Comparison of ENCODE assay signal across 8 mouse cellular contexts in the genomic region with DNA sequence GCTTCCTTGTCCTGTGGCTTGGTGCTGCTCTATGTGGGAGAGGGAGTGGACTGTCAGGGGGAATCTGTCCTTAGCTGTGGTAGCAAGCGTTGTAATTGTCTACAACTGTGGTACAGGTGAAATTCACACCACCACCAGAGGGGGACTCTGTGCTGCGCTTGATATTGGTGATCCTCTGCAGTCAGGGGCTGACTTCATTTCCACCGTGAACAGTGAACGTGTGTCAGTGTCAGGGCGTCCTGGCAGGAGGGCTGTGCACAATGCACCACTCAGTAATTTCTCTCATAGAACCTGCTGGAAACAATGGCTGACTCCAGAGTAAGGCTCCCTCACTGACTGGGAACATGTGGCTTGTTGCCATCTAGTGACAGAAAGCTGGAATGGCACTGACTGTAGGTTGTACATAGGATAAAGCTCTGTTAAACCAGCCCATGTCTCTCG.
DNase-seq lines count a peak whose midpoint lies in the region; ATAC-seq and TF ChIP-seq lines count a peak whose summit lies in the region.

No protein-coding gene starts in this region.

- TF ChIP-seq POLR2A in MEL (IDR thresholded peaks at IDR 0.05; ENCODE audit: control insufficient read depth in 1 of 2, insufficient read depth in 1 of 2, low read depth in 1 of 2, low read length in 2 of 2, poor library complexity in 1 of 2): no peak
- no peak for TF ChIP-seq POLR2A in brain, embryonic 14.5 days (IDR thresholded peaks at IDR 0.05; ENCODE audit: borderline replicate concordance, extremely low read depth, insufficient read depth, insufficient read length, poor library complexity, severe bottlenecking)

- no peak overlapping the region for H3K4me3 ChIP-seq in MEL (ENCODE audit: control insufficient read depth in 1 of 2, insufficient read depth in 1 of 2, low read depth in 2 of 2, low read length in 2 of 2)
- no peak overlapping the region for H3K4me3 ChIP-seq in forebrain, embryonic 10.5 days
- H3K4me3 ChIP-seq in hindbrain, postnatal 0 days (ENCODE audit: low read length): no peak overlapping the region

- no peaks in the 10 kb centered on the region for H3K4me1 ChIP-seq in MEL (ENCODE audit: control insufficient read depth in 1 of 2, insufficient read depth in 2 of 2, low read length in 2 of 2)
- no peaks in the 10 kb centered on the region for H3K4me1 ChIP-seq in forebrain, embryonic 10.5 days
- H3K4me1 ChIP-seq in hindbrain, postnatal 0 days (ENCODE audit: insufficient read depth, low read length): no peaks in the 10 kb centered on the region

- no peaks in the 10 kb centered on the region for H3K9me3 ChIP-seq in MEL (replicated peaks; ENCODE audit: insufficient read depth, low read length)
- H3K9me3 ChIP-seq in forebrain, embryonic 10.5 days: no peaks in the 10 kb centered on the region
- H3K9me3 ChIP-seq in hindbrain, postnatal 0 days (ENCODE audit: low read length): no peaks in the 10 kb centered on the region

- H3K79me2 ChIP-seq in MEL (ENCODE audit: control insufficient read depth, insufficient read depth, low read length, poor library complexity): no peaks in the 10 kb centered on the region

- no peaks in the 10 kb centered on the region for H3K27me3 ChIP-seq in MEL (ENCODE audit: control insufficient read depth in 1 of 2, insufficient read depth in 2 of 2, low read length in 2 of 2)
- no peaks in the 10 kb centered on the region; the same call in 1 of the 2 replicates for H3K27me3 ChIP-seq in forebrain, embryonic 10.5 days (ENCODE audit: poor library complexity, severe bottlenecking)
- H3K27me3 ChIP-seq in hindbrain, postnatal 0 days (ENCODE audit: insufficient read depth, low read length): no peaks in the 10 kb centered on the region

- no peak overlapping the region for H3K27ac ChIP-seq in MEL (ENCODE audit: control insufficient read depth, low read depth, low read length)
- no peak overlapping the region for H3K27ac ChIP-seq in forebrain, embryonic 10.5 days
- no peak overlapping the region; the same call in 1 of the 2 replicates for H3K27ac ChIP-seq in hindbrain, postnatal 0 days

- peak; percentile 28 for DNase-seq in MEL (ENCODE audit: low read depth, low spot score)
- DNase-seq in brain, embryonic 14.5 days (ENCODE audit: low read depth): peak; percentile 92
- peak; percentile 60 for DNase-seq in forebrain, embryonic 10.5 days (ENCODE audit: extremely low spot score, low spot score)
- DNase-seq in hindbrain, postnatal 0 days (ENCODE audit: low spot score): peak; percentile 91
- peak; percentile 29 to 38 for DNase-seq in layer of hippocampus, postnatal 25 days (ENCODE audit: extremely low spot score in 1 of 2, low spot score in 1 of 2)
- peak; percentile 77 for DNase-seq in lung, postnatal 36 days
- DNase-seq in right cerebral cortex, postnatal 25 days: peak; percentile 33

- no peak overlapping the region for H3K4me2 ChIP-seq in hindbrain, postnatal 0 days (ENCODE audit: low read depth, low read length)

- H3K9ac ChIP-seq in MEL (ENCODE audit: control insufficient read depth, low read depth, low read length, poor library complexity, severe bottlenecking): no peak overlapping the region
- no peak overlapping the region for H3K9ac ChIP-seq in hindbrain, postnatal 0 days (replicated peaks; ENCODE audit: low read length)

- peak; percentile 31 for TF ChIP-seq RAD21 in MEL (IDR thresholded peaks at IDR 0.05; ENCODE audit: low read depth, low read length)

- WGBS in forebrain, embryonic 10.5 days: 24% methylated on average over 6 of the region's 6 CpGs
- 17% methylated on average over 6 of the region's 6 CpGs for WGBS in hindbrain, postnatal 0 days

- peak; percentile 23 to 57 (median 50); a peak in 5 of 6 replicates for TF ChIP-seq CTCF in MEL (IDR thresholded peaks at IDR 0.05 in 2 of 3, conservative IDR thresholded peaks at IDR 0.05 in 1 of 3; ENCODE audit: control insufficient read depth in 1 of 3, insufficient read depth in 1 of 3, low read depth in 2 of 3, low read length in 3 of 3, poor library complexity in 1 of 3, severe bottlenecking in 1 of 3)
- TF ChIP-seq CTCF in brain, embryonic 14.5 days (IDR thresholded peaks at IDR 0.05; ENCODE audit: borderline replicate concordance, extremely low read depth, insufficient read depth, insufficient read length): peak; percentile 66; the same call in 1 of the 2 replicates
- peak; percentile 91 for TF ChIP-seq CTCF in hindbrain, postnatal 0 days (IDR thresholded peaks at IDR 0.05; ENCODE audit: low read depth)

- H3K36me3 ChIP-seq in MEL (ENCODE audit: control insufficient read depth in 1 of 2, insufficient read depth in 2 of 2, low read length in 2 of 2): no peaks in the 10 kb centered on the region
- H3K36me3 ChIP-seq in forebrain, embryonic 10.5 days (replicated peaks): no peaks in the 10 kb centered on the region
- H3K36me3 ChIP-seq in hindbrain, postnatal 0 days (ENCODE audit: insufficient read depth, low read length): no peaks in the 10 kb centered on the region

- no peak for TF ChIP-seq EP300 in MEL (IDR thresholded peaks at IDR 0.05; ENCODE audit: low read depth in 1 of 2, low read length in 2 of 2)

- ATAC-seq in hindbrain, postnatal 0 days: peak; percentile 95
- ATAC-seq in activated CD4-positive, CD25-positive, alpha-beta regulatory T cell, adult 4 months: no peak

TF ChIP-seq in MEL, 35 proteins besides CTCF, POLR2A, EP300 and RAD21:
- TF ChIP-seq SIN3A (IDR thresholded peaks at IDR 0.05; ENCODE audit: low read length): no peak
- no peak for TF ChIP-seq POLR2AphosphoS2 (IDR thresholded peaks at IDR 0.05; ENCODE audit: low read length)
- no peak for TF ChIP-seq BHLHE40 (IDR thresholded peaks at IDR 0.05; ENCODE audit: borderline replicate concordance, low read depth, low read length)
- peak; percentile 33; the same call in 1 of the 2 replicates for TF ChIP-seq SMC3 (IDR thresholded peaks at IDR 0.05; ENCODE audit: low read depth, low read length)

Comparison
In these comparisons a context has a peak if more than half of its experiments do, and no peak if none do; other contexts are left out.
1. DNase-seq: peak in every context shown above with its lines; median percentile 92 in brain, embryonic 14.5 days; 91 in hindbrain, postnatal 0 days; 77 in lung, postnatal 36 days; 60 in forebrain, embryonic 10.5 days; 34 in layer of hippocampus, postnatal 25 days; 33 in right cerebral cortex, postnatal 25 days; 28 in MEL.